Mouse (Mus musculus) limb, embryonic 13.5 days (tissue): ENCODE measurements around the gene Aqp1. TPM values are rescaled to one million over a fixed set of nuclear protein-coding genes. Genes with fewer than 3 reads are reported as not detected.
A peak's percentile ranks its signal among the peaks of the same experiment; 100 is the strongest.

ENCODE experiments used
- ATAC-seq: fragments of 200-750 bp; cut with Nextera tagmentation; 2 replicates; pipeline ENCODE4 v1.8.0; 2017; ENCODE audit warnings: low read depth, moderate number of reproducible peaks, moderate TSS enrichment; ENCODE audit not compliant: low FRiP score
- H3K27ac ChIP-seq: fragments of 300-500 bp; sonication (generic); 2 replicates; pipeline ENCODE4 v1.5.1; 2015; ENCODE audit warnings: inconsistent platforms, mild to moderate bottlenecking, moderate library complexity
- H3K27me3 ChIP-seq: fragments of 300-500 bp; sonication (generic); 2 replicates; pipeline ENCODE4 v1.6.1; 2015; ENCODE audit warnings: mild to moderate bottlenecking, inconsistent platforms
- H3K36me3 ChIP-seq: fragments of 300-500 bp; sonication (generic); 2 replicates; pipeline ENCODE4 v1.6.1; 2015; ENCODE audit warnings: inconsistent platforms, mild to moderate bottlenecking, moderate library complexity
- H3K4me1 ChIP-seq: fragments of 300-500 bp; sonication (generic); 2 replicates; pipeline ENCODE4 v1.6.1; 2015; ENCODE audit warnings: inconsistent platforms
- H3K4me2 ChIP-seq: fragments of 300-500 bp; sonication (generic); replicated peaks from 2 replicates; pipeline ENCODE4 v1.6.1; 2015; ENCODE audit warnings: inconsistent platforms, mild to moderate bottlenecking, moderate library complexity
- H3K4me3 ChIP-seq: fragments of 300-500 bp; sonication (generic); 2 replicates; pipeline ENCODE4 v1.5.1; 2015; ENCODE audit warnings: moderate library complexity, mild to moderate bottlenecking, inconsistent platforms
- H3K9ac ChIP-seq: fragments of 300-500 bp; sonication (generic); 2 replicates; pipeline ENCODE4 v1.6.1; 2015; ENCODE audit warnings: mild to moderate bottlenecking, inconsistent platforms
- H3K9me3 ChIP-seq: fragments of 300-500 bp; sonication (generic); 2 replicates; pipeline ENCODE4 v1.6.1; 2016; ENCODE audit warnings: inconsistent platforms
- WGBS: fragments of 180-500 bp; shearing (Covaris S2); methylation state at CpG from one replicate; pipeline ENCODE4 v1.1.7; 2015; 5-methylcytosine and 5-hydroxymethylcytosine counted together
- polyA plus RNA-seq: library from polyadenylated mRNA; unstranded; fragments of >200 nt; fragmentation: Nextera tagmentation; extraction: Ambion mirVana; gene quantifications from 2 replicates; pipeline ENCODE4 v1.2.1, GENCODE M21; 2015

Aqp1 gene
- polyA plus RNA-seq, 1 experiment from 2014 or later = 33.9 TPM

DNA sequence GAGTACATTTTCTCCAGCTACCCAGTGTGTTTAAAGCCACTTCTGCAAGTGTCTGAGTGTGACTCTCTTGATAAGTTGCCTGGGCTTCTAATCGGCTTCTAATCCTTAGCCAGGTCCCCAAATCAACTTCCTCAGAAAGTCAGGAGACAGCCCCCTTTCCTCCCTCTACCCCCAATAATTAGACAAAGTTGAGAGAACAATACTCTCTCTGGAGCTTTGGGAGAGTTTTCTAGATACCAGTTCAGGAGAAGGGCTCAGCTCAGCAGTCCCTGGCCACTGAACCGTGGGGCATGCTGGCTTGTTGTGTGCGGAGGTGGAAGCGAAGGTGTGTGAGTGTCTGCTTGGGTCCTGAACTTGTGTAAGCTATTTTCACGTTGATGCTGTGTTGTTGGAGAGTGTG lies 1.0 kb downstream of the Aqp1 start:
- Histone ChIP-seq H3K9ac (no peak overlapping the region), H3K36me3 (no peaks in the 10 kb centered on the region), H3K4me1 (peaks cover 88% of the 10 kb centered on the region), H3K9me3 (no peaks in the 10 kb centered on the region), H3K27me3 (peaks cover 3% of the 10 kb centered on the region; the same call in 1 of the 2 replicates), H3K27ac (no peak overlapping the region; the same call in 1 of the 2 replicates), H3K4me2 (peak overlapping the region; percentile 55), H3K4me3 (peak overlapping the region; percentile 28)
- no peak for ATAC-seq
- WGBS = 76% methylated on average over 5 of the region's 5 CpGs

- WGBS = 43% methylated on average over 6 of the region's 6 CpGs
- peak overlapping the region; percentile 28 for H3K4me3 ChIP-seq
- peak overlapping the region; percentile 32; the same call in 1 of the 2 replicates for H3K9ac ChIP-seq
- peaks cover 3% of the 10 kb centered on the region; the same call in 1 of the 2 replicates for H3K27me3 ChIP-seq
- no peak overlapping the region for H3K27ac ChIP-seq
- no peaks in the 10 kb centered on the region for H3K9me3 ChIP-seq
- H3K36me3 ChIP-seq = no peaks in the 10 kb centered on the region
- ATAC-seq = no peak
- H3K4me1 ChIP-seq = peaks cover 88% of the 10 kb centered on the region
- peak overlapping the region; percentile 55 for H3K4me2 ChIP-seq
Measured at GRCm38 (mm10) chr6:55338077-55338476, 1.8 kb downstream of the Aqp1 start.

- Histone ChIP-seq H3K4me2 (peak overlapping the region; percentile 55), H3K9ac (no peak overlapping the region; the same call in 1 of the 2 replicates), H3K4me1 (peaks cover 81% of the 10 kb centered on the region), H3K27ac (no peak overlapping the region), H3K4me3 (no peak overlapping the region; the same call in 1 of the 2 replicates), H3K9me3 (no peaks in the 10 kb centered on the region), H3K36me3 (no peaks in the 10 kb centered on the region), H3K27me3 (peaks cover 3% of the 10 kb centered on the region; the same call in 1 of the 2 replicates)
- WGBS = 73% methylated on average over 9 of the region's 9 CpGs
- ATAC-seq = no peak
Measured at GRCm38 (mm10) chr6:55338934-55339825, 2.9 kb downstream of the Aqp1 start.

- no peak overlapping the region for H3K4me2 ChIP-seq
- peaks cover 3% of the 10 kb centered on the region; the same call in 1 of the 2 replicates for H3K27me3 ChIP-seq
- H3K9ac ChIP-seq = 0 out of 2 replicates have a peak overlapping the region, but pooled peaks have one; percentile 8
- no peak overlapping the region for H3K27ac ChIP-seq
- 39% methylated on average over 5 of the region's 5 CpGs for WGBS
- H3K4me1 ChIP-seq = peaks cover 56% of the 10 kb centered on the region
- no peak overlapping the region for H3K4me3 ChIP-seq
- no peak for ATAC-seq
- no peaks in the 10 kb centered on the region for H3K9me3 ChIP-seq
- H3K36me3 ChIP-seq = no peaks in the 10 kb centered on the region
Measured at GRCm38 (mm10) chr6:55341688-55342087, 5.5 kb downstream of the Aqp1 start.

GRCm38 (mm10) chr6:55342328-55342727 lies 6.1 kb downstream of the Aqp1 start:
- WGBS = 57% methylated on average over 9 of the region's 9 CpGs
- H3K4me1 ChIP-seq = peaks cover 50% of the 10 kb centered on the region

DNA sequence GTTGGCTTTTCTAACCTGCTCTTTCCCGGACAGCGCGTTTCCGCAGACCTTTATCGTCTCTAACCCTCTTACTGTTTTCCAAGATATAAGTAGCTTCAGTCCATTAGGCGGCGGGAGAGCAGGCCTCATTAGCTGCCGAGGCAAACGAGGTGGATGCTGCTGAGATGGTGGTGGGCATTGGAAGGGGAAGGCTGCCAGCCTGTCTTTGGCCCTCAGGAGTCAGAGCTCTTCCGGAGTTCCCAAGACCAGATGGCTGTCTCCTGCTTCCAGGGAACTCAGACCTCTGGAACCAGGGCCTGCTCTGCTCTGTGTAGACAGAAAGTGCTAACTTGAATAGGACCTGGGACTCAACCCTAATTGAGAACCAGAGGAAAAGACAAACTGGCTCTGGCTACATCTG lies 7.2 kb downstream of the Aqp1 start:
- no peak overlapping the region for H3K4me3 ChIP-seq
- H3K9me3 ChIP-seq = no peaks in the 10 kb centered on the region
- no peak overlapping the region for H3K4me2 ChIP-seq
- ATAC-seq = no peak
- WGBS = 83% methylated on average over 10 of the region's 10 CpGs
- H3K27ac ChIP-seq = no peak overlapping the region
- H3K9ac ChIP-seq = no peak overlapping the region
- H3K27me3 ChIP-seq = no peaks in the 10 kb centered on the region
- H3K4me1 ChIP-seq = peaks cover 39% of the 10 kb centered on the region
- no peaks in the 10 kb centered on the region for H3K36me3 ChIP-seq

More at GRCm38 (mm10) chr6:55342328-55342727, 6.1 kb downstream of the Aqp1 start:
- no peaks in the 10 kb centered on the region for H3K9me3 ChIP-seq
- H3K27me3 ChIP-seq = no peaks in the 10 kb centered on the region
- peak; percentile 49; the same call in 1 of the 2 replicates for ATAC-seq
- no peak overlapping the region for H3K9ac ChIP-seq
- H3K36me3 ChIP-seq = no peaks in the 10 kb centered on the region
- H3K4me2 ChIP-seq = peak overlapping the region; percentile 24; the same call in 1 of the 2 replicates
- no peak overlapping the region for H3K27ac ChIP-seq
- H3K4me3 ChIP-seq = no peak overlapping the region

DNA sequence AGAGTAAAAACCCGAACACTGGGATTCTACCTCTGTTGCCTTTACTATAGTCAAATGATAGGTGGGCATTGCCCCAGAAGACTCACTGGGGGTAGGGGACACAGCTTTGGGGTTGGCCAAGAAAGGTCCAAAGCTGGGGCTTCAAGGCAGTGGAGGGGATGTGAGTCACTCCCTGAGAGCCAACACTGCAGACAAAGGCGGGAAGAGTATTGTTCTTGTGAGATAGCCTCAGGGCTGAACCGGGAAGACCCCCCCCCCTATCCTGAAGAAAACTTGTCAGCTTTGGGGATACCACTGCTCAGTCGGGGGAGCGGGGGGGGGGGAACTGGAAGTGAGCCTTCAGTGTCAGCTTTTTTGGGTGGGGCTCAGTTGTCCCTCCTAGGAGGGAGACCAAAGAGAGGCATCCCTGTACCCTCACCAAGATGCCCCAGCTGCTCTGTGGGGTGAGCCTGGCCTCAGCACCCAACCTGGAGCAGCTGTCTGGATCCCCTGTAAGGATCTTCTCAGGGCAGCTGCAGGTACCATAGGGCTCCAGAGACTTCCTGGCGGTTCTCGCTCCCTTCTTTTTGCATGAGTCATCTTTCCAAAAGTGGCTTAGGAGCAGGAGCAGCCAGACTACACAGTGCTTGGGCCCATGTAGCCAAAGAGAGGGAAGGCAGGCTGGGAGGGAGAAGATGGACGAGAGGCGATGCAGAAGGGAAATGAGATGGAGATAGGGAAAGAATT lies 8.2 kb downstream of the Aqp1 start:
- ATAC-seq = no peak
- H3K4me2 ChIP-seq = no peak overlapping the region
- no peaks in the 10 kb centered on the region for H3K27me3 ChIP-seq
- WGBS = 90% methylated on average over 9 of the region's 9 CpGs
- H3K4me3 ChIP-seq = no peak overlapping the region
- H3K9ac ChIP-seq = no peak overlapping the region
- no peaks in the 10 kb centered on the region for H3K36me3 ChIP-seq
- no peak overlapping the region for H3K27ac ChIP-seq
- H3K9me3 ChIP-seq = no peaks in the 10 kb centered on the region
- peaks cover 29% of the 10 kb centered on the region for H3K4me1 ChIP-seq

GRCm38 (mm10) chr6:55345264-55345663 lies 9.0 kb downstream of the Aqp1 start:
- no peak overlapping the region for H3K4me2 ChIP-seq
- no peaks in the 10 kb centered on the region for H3K27me3 ChIP-seq
- peaks cover 28% of the 10 kb centered on the region for H3K4me1 ChIP-seq
- peaks cover 8% of the 10 kb centered on the region for H3K9me3 ChIP-seq
- ATAC-seq = no peak
- no peak overlapping the region for H3K9ac ChIP-seq
- no peaks in the 10 kb centered on the region; the same call in 1 of the 2 replicates for H3K36me3 ChIP-seq
- H3K27ac ChIP-seq = no peak overlapping the region
- 88% methylated on average over 10 of the region's 10 CpGs for WGBS
- no peak overlapping the region for H3K4me3 ChIP-seq

GRCm38 (mm10) chr6:55346491-55346890 lies 10.3 kb downstream of the Aqp1 start:
- no peak overlapping the region for H3K27ac ChIP-seq
- WGBS = 83% methylated on average over 7 of the region's 7 CpGs
- H3K9ac ChIP-seq = no peak overlapping the region
- H3K4me1 ChIP-seq = peaks cover 18% of the 10 kb centered on the region
- H3K27me3 ChIP-seq = no peaks in the 10 kb centered on the region
- H3K36me3 ChIP-seq = no peaks in the 10 kb centered on the region; the same call in 1 of the 2 replicates
- no peak overlapping the region for H3K4me2 ChIP-seq
- H3K4me3 ChIP-seq = no peak overlapping the region
- H3K9me3 ChIP-seq = peaks cover 9% of the 10 kb centered on the region
- no peak for ATAC-seq

GRCm38 (mm10) chr6:55347711-55348571 lies 11.7 kb downstream of the Aqp1 start:
- H3K9ac ChIP-seq = no peak overlapping the region

GRCm38 (mm10) chr6:55349231-55349630 lies 13.0 kb downstream of the Aqp1 start:
- Histone ChIP-seq H3K27ac (no peak overlapping the region), H3K4me2 (no peak overlapping the region), H3K9me3 (peaks cover 9% of the 10 kb centered on the region), H3K4me3 (no peak overlapping the region), H3K4me1 (no peaks in the 10 kb centered on the region), H3K36me3 (no peaks in the 10 kb centered on the region; the same call in 1 of the 2 replicates), H3K9ac (no peak overlapping the region), H3K27me3 (no peaks in the 10 kb centered on the region)
- ATAC-seq = no peak
- 81% methylated on average over 4 of the region's 4 CpGs for WGBS

More at GRCm38 (mm10) chr6:55347711-55348571, 11.7 kb downstream of the Aqp1 start:
- Histone ChIP-seq H3K4me3 (no peak overlapping the region), H3K36me3 (no peaks in the 10 kb centered on the region; the same call in 1 of the 2 replicates), H3K27me3 (no peaks in the 10 kb centered on the region), H3K4me2 (no peak overlapping the region), H3K27ac (no peak overlapping the region), H3K9me3 (peaks cover 9% of the 10 kb centered on the region), H3K4me1 (peaks cover 5% of the 10 kb centered on the region)
- 84% methylated on average over 5 of the region's 5 CpGs for WGBS
- ATAC-seq = no peak
